Mouse (Mus musculus): ENCODE measurements around the gene Gm10964.

- TF ChIP-seq CTCF (IDR thresholded peaks at IDR 0.05; ENCODE audit: borderline replicate concordance, insufficient read depth, low read length), result no peak
- TF ChIP-seq POLR2A (IDR thresholded peaks at IDR 0.05; ENCODE audit: low read depth, low read length), result no peak
Observed at GRCm38 (mm10) chr3:103780777-103781176, 41.6 kb downstream of the Gm10964 start.
